Mouse (Mus musculus) forebrain, embryonic 13.5 days (tissue): ENCODE data around the gene Tmem117. TPM values are rescaled to one million over a fixed set of nuclear protein-coding genes. Genes with fewer than 3 reads are reported as not detected.

ENCODE experiments used
- ATAC-seq: fragments of 200-750 bp; cut with Nextera tagmentation; 2 replicates; pipeline ENCODE4 v1.8.0; 2017
- H3K27ac ChIP-seq: fragments of 300-500 bp; sonication (generic); 2 replicates; pipeline ENCODE4 v1.5.1; 2015; ENCODE audit warnings: inconsistent platforms, mild to moderate bottlenecking, moderate library complexity
- H3K27me3 ChIP-seq: fragments of 300-500 bp; sonication (generic); 2 replicates; pipeline ENCODE4 v1.6.1; 2015; ENCODE audit warnings: mild to moderate bottlenecking, inconsistent platforms
- H3K36me3 ChIP-seq: fragments of 300-500 bp; sonication (generic); 2 replicates; pipeline ENCODE4 v1.6.1; 2015; ENCODE audit warnings: mild to moderate bottlenecking, inconsistent platforms; ENCODE audit not compliant: poor library complexity, severe bottlenecking
- H3K4me1 ChIP-seq: fragments of 300-500 bp; sonication (generic); 2 replicates; pipeline ENCODE4 v1.6.1; 2015; ENCODE audit warnings: inconsistent platforms
- H3K4me2 ChIP-seq: fragments of 300-500 bp; sonication (generic); 2 replicates; pipeline ENCODE4 v1.6.1; 2015; ENCODE audit warnings: inconsistent platforms, mild to moderate bottlenecking, moderate library complexity
- H3K4me3 ChIP-seq: fragments of 300-500 bp; sonication (generic); 2 replicates; pipeline ENCODE4 v1.5.1; 2015; ENCODE audit warnings: mild to moderate bottlenecking, inconsistent platforms
- H3K9ac ChIP-seq: fragments of 300-500 bp; sonication (generic); 2 replicates; pipeline ENCODE4 v1.6.1; 2015; ENCODE audit warnings: mild to moderate bottlenecking, inconsistent platforms
- H3K9me3 ChIP-seq: fragments of 300-500 bp; sonication (generic); replicated peaks from 2 replicates; pipeline ENCODE4 v1.6.1; 2016; ENCODE audit warnings: inconsistent platforms
- WGBS: fragments of 180-500 bp; shearing (Covaris S2); methylation state at CpG from one replicate; pipeline ENCODE4 v1.1.7; 2015; 5-methylcytosine and 5-hydroxymethylcytosine counted together
- polyA plus RNA-seq: library from polyadenylated mRNA; unstranded; fragments of >200 nt; fragmentation: Nextera tagmentation; extraction: Ambion mirVana; gene quantifications from 2 replicates; pipeline ENCODE4 v1.2.1, GENCODE M21; 2015

The Tmem117 gene
- polyA plus RNA-seq, 1 experiment from 2014 or later = 1.2 TPM

DNA sequence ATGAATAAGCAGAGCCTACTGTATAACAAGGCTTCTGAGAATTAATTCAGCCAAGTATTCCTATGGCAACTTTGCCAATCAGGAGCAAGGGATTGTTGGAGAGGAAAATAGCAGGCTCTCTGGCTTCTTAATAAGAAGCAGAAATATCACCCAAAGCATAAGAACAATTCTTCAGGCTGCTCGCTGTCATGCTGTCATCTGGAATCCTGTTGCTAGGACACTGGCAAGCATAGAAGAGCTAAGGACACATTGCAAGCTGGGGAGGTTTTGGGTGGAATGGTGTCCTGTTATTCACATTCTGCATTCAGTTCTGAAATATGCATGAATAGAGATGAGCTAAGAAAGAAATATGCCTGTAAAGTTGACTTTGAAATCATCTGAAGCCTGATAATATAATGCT lies 439.8 kb downstream of the Tmem117 start:
- no peak overlapping the region for H3K4me2 ChIP-seq
- H3K9ac ChIP-seq = no peak overlapping the region
- no peak overlapping the region for H3K27ac ChIP-seq
- no peak for ATAC-seq
- peaks cover 7% of the 10 kb centered on the region; the same call in 1 of the 2 replicates for H3K4me1 ChIP-seq
- WGBS = 73% methylated on average over 1 of the region's 1 CpGs
- H3K36me3 ChIP-seq = no peaks in the 10 kb centered on the region
- no peaks in the 10 kb centered on the region for H3K27me3 ChIP-seq
- H3K4me3 ChIP-seq = no peak overlapping the region
- H3K9me3 ChIP-seq = no peaks in the 10 kb centered on the region

DNA sequence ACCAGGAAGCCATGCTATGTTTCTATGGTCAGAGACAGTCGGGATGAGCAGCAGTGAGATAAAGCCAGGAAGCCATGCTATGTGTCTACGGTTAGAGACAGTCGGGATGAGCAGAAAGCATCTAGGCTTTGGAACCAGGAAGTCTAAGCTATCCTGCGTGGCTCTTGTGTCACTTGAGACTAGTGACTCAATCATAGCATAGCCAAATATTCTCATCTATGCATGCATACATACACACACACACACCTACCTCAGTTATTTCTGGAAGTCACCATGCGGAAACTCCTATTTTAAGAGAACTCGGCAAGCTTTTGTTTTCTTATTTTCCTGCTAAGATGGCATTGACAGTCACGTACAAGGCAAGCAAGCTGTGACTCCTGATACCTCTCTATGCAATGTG lies 441.8 kb downstream of the Tmem117 start:
- ATAC-seq = no peak
- 89% methylated on average over 7 of the region's 7 CpGs for WGBS
- Histone ChIP-seq H3K36me3 (no peaks in the 10 kb centered on the region), H3K4me1 (peaks cover 7% of the 10 kb centered on the region; the same call in 1 of the 2 replicates), H3K27ac (no peak overlapping the region), H3K9ac (no peak overlapping the region), H3K4me2 (no peak overlapping the region), H3K4me3 (no peak overlapping the region), H3K27me3 (no peaks in the 10 kb centered on the region), H3K9me3 (no peaks in the 10 kb centered on the region)

DNA sequence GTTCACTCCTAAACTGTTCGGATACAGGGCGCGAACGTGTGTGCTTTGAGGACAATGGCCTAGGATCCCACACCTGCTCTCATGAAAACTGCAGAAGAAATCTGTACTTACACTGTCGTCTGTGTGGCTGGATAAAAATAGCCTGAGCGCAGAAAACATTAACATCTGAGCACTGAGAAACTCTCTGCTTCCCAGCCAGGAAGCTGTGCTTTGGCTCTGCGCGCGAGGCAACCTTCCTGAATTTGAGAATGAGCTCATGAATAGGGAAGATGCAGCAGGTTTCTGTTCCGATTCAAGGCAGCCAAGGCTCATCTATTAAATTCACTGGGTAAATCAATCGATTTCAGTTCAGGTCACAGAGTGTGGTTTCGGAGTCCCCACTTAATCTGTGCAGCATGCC lies 446.3 kb downstream of the Tmem117 start:
- no peaks in the 10 kb centered on the region for H3K36me3 ChIP-seq
- ATAC-seq = no peak

DNA sequence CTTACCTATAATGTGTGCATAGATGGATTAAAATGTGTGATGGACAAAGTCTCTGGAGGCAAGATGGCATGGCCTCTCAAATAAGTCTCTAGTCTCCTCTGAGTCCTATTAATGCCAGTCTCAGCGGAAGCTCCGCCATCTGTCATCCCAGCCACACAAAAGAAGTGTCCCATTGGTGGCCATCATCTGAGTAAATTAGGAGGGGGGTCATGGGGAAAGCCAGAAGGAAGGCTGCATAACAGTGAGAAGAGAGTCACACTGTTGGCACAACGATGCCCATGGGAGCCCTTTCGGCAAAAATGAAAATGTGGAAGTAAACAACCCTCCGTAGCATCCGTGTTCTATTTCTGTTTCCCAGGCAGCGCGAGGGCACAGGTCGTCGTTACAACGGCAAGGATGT lies 452.6 kb downstream of the Tmem117 start:
- Histone ChIP-seq H3K36me3 (no peaks in the 10 kb centered on the region), H3K9ac (no peak overlapping the region), H3K9me3 (no peaks in the 10 kb centered on the region), H3K4me2 (no peak overlapping the region), H3K27me3 (no peaks in the 10 kb centered on the region), H3K27ac (no peak overlapping the region), H3K4me3 (no peak overlapping the region), H3K4me1 (peaks cover 5% of the 10 kb centered on the region; the same call in 1 of the 2 replicates)
- ATAC-seq = peak; percentile 33; the same call in 1 of the 2 replicates
- WGBS = 63% methylated on average over 11 of the region's 11 CpGs

More for the DNA sequence above, 446.3 kb downstream of the Tmem117 start:
- 79% methylated on average over 12 of the region's 12 CpGs for WGBS
- Histone ChIP-seq H3K27ac (no peak overlapping the region; the same call in 1 of the 2 replicates), H3K4me1 (no peaks in the 10 kb centered on the region), H3K4me2 (no peak overlapping the region), H3K9ac (no peak overlapping the region), H3K4me3 (no peak overlapping the region), H3K9me3 (no peaks in the 10 kb centered on the region), H3K27me3 (no peaks in the 10 kb centered on the region)

DNA sequence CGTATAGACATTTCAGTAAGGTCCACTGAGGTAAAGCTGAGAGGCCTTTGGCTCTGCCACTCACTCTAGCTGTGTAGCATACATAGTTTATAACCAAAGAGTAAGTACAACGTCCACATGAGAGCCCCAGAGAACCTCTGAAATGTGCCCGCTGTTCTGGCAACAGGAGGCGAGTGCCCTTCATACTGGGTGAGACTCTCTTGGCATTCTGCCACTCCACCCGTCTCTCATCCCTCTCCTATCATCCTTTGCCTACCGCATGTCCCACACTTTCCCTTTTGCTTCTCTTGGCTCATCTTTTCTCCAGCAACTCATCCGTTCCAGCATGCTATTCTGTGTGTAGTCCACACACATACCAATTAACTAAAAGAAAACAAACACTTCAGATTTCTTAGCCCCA lies 456.9 kb downstream of the Tmem117 start:
- Histone ChIP-seq H3K27ac (no peak overlapping the region), H3K36me3 (no peaks in the 10 kb centered on the region), H3K9ac (no peak overlapping the region), H3K4me2 (no peak overlapping the region), H3K9me3 (no peaks in the 10 kb centered on the region), H3K27me3 (no peaks in the 10 kb centered on the region), H3K4me1 (peaks cover 5% of the 10 kb centered on the region; the same call in 1 of the 2 replicates), H3K4me3 (no peak overlapping the region)
- 78% methylated on average over 7 of the region's 7 CpGs for WGBS
- ATAC-seq = no peak

DNA sequence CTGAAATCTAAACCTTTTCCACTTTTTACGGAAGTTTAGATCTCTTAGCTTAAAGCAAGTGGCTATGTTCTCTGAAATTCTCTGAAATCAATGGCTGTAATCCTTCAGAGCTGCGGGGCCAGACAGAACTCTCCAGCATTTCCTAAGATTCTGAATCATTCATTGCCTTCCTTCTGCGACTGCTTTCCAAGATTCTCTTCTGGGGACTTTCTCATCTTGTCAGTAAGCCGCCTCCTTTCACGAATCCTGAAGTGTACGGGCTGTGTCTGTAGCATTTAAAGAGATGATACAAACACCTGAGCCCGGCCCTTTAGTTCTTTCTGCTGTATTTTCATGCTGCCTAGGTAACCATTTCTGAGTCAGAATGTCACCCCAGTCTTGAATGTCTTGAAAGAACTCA lies 471.1 kb downstream of the Tmem117 start:
- no peak for ATAC-seq
- H3K4me1 ChIP-seq = no peaks in the 10 kb centered on the region
- H3K36me3 ChIP-seq = no peaks in the 10 kb centered on the region
- H3K9ac ChIP-seq = no peak overlapping the region
- no peaks in the 10 kb centered on the region for H3K9me3 ChIP-seq
- H3K27ac ChIP-seq = no peak overlapping the region
- H3K27me3 ChIP-seq = no peaks in the 10 kb centered on the region
- no peak overlapping the region for H3K4me2 ChIP-seq
- 93% methylated on average over 7 of the region's 7 CpGs for WGBS
- no peak overlapping the region for H3K4me3 ChIP-seq

DNA sequence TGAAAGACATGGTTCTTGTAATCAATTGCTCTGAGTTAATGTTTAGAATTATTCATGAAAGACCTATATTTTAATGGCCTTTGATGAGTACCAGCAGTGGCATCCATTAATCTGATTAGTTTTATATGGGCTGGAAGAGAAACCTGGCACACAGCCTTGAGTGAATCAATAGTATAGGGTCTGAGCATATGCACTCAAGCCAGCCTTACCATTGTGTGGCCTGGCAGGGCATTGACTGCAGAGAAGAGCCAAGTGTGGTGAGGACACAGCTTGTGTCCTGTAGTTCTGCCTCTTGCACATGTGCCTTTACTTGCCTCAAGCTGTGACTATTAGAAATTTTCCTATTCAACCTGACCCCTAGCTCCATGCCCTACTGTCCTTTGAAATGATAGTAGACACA lies 472.5 kb downstream of the Tmem117 start:
- Histone ChIP-seq H3K4me2 (no peak overlapping the region), H3K27me3 (no peaks in the 10 kb centered on the region), H3K4me3 (no peak overlapping the region), H3K27ac (no peak overlapping the region), H3K9ac (no peak overlapping the region), H3K9me3 (no peaks in the 10 kb centered on the region), H3K36me3 (no peaks in the 10 kb centered on the region), H3K4me1 (no peaks in the 10 kb centered on the region)
- ATAC-seq = no peak

DNA sequence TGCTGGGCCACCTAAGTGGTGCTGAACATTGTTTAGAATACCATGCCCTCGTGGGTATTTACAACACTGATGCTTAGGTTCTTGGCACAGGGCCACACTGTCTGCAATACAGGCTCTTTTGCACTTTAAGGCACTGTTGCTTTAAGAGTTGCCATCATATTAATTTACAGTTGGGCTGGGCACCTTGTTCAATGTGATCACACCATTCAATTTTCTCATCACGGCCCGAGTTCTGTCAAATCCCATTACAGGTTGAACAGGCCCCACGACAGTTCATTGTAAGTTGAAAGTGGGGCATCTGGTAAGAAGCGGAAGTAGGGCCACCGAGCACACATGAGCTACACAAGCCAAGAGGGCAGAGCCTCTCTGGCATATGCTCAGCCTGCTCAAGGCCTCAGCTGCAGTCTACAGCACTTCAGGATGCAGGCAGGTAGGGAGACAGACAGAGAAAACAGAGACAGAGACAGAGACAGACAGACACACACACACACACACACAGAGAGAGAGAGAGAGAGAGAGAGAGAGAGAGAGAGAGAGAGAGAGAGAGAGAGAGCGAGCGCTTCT lies 478.3 kb downstream of the Tmem117 start:
- Histone ChIP-seq H3K9me3 (no peaks in the 10 kb centered on the region), H3K36me3 (no peaks in the 10 kb centered on the region), H3K27ac (no peak overlapping the region), H3K9ac (no peak overlapping the region), H3K4me2 (no peak overlapping the region), H3K27me3 (no peaks in the 10 kb centered on the region), H3K4me1 (peaks cover 27% of the 10 kb centered on the region; the same call in 1 of the 2 replicates), H3K4me3 (no peak overlapping the region)
- peak; percentile 48; the same call in 1 of the 2 replicates for ATAC-seq
- 48% methylated on average over 8 of the region's 8 CpGs for WGBS

DNA sequence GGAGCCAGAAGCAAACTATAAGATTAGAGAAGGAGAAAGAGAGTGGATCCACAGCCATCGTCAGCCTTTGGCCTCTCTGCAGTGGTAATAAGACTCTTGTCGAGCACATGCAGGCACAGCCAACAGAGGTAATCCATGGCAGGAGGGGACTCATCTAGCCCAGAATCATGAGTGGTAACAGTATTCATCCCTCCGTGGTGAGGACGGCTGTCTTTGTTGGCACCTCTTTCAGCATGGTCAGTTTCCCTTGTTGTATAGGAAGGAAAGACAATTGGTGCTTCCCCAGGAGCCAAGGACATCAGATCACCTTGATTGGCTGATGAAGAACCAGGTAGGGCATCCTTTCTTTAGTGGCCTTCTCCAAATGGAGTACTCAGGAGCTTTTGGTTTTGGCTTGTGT lies 479.6 kb downstream of the Tmem117 start:
- ATAC-seq = no peak
- 90% methylated on average over 4 of the region's 4 CpGs for whole genome bisulfite sequencing
- Histone ChIP-seq H3K27ac (no peak overlapping the region), H3K27me3 (no peaks in the 10 kb centered on the region), H3K4me3 (no peak overlapping the region), H3K4me1 (peaks cover 27% of the 10 kb centered on the region; the same call in 1 of the 2 replicates), H3K9me3 (no peaks in the 10 kb centered on the region), H3K4me2 (no peak overlapping the region), H3K36me3 (no peaks in the 10 kb centered on the region), H3K9ac (no peak overlapping the region)

DNA sequence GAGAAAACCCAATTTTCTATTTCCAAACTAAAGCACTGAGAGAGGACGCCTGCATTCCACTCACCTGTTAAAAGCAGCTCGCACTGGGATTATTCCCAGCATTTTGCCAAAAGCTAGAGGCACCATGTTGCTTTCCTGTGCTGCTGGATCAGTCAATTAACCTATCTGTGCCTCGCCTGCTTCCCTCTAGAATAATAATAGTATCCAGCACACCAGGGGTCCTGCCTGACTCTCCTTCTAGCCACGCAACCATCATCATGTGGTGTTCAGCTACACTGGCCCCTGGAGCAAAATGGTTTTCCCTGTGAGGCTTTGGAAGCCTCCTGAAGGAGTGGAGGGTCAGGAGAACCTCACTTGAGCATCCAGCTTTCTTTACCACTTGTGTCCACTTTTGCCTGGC lies 502.4 kb downstream of the Tmem117 start:
- H3K27me3 ChIP-seq = no peaks in the 10 kb centered on the region
- H3K27ac ChIP-seq = no peak overlapping the region
- ATAC-seq = no peak
- no peaks in the 10 kb centered on the region for H3K9me3 ChIP-seq
- H3K4me2 ChIP-seq = no peak overlapping the region
- H3K9ac ChIP-seq = no peak overlapping the region
- WGBS = 66% methylated on average over 4 of the region's 4 CpGs
- H3K36me3 ChIP-seq = no peaks in the 10 kb centered on the region
- H3K4me1 ChIP-seq = peaks cover 3% of the 10 kb centered on the region; the same call in 1 of the 2 replicates
- H3K4me3 ChIP-seq = no peak overlapping the region

DNA sequence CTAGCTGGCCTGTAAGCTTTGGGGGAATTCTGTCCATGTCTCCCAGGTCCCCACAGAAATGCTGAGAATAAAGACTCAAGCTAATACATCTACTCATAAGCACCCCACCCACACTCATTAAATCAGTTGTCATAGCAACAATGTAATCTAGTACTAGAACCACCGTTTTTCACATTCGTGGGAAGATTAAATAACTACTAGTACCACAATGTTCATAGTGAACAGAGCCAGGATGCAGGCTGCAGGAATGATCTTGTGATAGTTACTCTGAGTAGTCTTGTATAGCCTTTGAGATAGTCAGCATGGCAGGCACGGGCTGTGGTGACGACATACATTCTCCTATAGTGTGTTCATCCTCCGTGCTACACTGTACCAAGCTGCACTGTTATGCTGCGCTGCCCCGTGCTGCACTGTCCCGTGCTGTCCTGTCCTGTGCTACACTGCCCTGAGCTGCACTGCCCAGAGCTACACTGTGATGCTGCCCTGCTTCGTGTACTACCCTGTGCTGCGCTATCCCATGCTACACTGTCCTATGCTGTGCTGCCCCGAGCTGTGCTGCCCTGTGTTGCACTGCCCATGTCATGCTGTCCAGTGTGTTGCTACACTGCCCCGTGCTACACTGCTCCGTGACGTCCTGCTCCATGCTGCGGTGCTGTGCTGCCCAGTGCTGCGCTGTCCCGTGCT lies 507.0 kb downstream of the Tmem117 start:
- no peak overlapping the region for H3K27ac ChIP-seq
- no peaks in the 10 kb centered on the region for H3K27me3 ChIP-seq
- no peak overlapping the region for H3K4me2 ChIP-seq
- no peaks in the 10 kb centered on the region for H3K36me3 ChIP-seq
- peak; percentile 58 for ATAC-seq
- 89% methylated on average over 17 of the region's 17 CpGs for WGBS
- H3K9me3 ChIP-seq = no peaks in the 10 kb centered on the region
- H3K4me1 ChIP-seq = peaks cover 14% of the 10 kb centered on the region; the same call in 1 of the 2 replicates
- H3K9ac ChIP-seq = no peak overlapping the region
- H3K4me3 ChIP-seq = no peak overlapping the region

DNA sequence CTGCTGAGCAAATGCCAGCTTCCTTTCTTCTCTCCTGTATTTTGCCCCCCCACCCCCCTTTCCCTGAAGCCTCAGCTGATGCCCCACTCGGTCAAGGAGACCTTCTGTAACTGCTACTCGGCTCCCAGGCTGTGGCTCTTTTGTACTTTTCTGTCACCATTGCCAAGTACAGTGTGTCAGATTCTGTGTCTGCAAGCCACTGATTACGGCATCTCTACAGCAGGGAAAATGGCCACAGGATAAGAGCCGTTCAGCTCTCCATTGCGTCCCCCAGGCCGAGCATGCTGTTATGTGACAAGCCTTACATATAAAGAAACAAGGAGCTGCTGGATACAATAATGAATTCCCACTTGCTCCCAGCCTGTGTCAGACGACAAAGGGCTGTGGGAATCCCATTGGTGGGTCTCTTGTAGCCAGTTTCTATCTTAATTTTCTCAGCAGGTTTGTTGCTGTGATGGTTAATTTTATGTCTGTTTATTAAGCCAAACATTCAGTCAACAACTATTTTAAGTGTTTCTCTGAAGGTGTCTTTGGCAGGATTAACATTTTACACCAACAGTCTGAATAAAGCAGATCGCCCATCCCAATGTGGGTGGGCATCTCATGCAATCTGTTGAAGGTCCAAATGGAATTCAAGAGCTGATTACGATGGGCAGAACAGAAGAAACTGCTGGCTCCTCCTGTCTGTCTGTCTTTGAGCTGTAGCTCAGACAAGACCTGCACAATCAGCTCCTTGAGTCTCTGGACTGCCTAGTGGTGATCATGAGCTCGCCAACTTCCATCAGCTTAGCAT lies 508.2 kb downstream of the Tmem117 start:
- Histone ChIP-seq H3K4me3 (no peak overlapping the region), H3K27ac (0 out of 2 replicates have a peak overlapping the region, but pooled peaks have one; percentile 12), H3K4me2 (no peak overlapping the region), H3K4me1 (peaks cover 14% of the 10 kb centered on the region; the same call in 1 of the 2 replicates), H3K27me3 (no peaks in the 10 kb centered on the region), H3K36me3 (no peaks in the 10 kb centered on the region), H3K9ac (no peak overlapping the region), H3K9me3 (no peaks in the 10 kb centered on the region)
- WGBS = 57% methylated on average over 10 of the region's 10 CpGs
- 0 out of 2 replicates have a peak, but pooled peaks have one; percentile 51 for ATAC-seq
